Mouse (Mus musculus) stomach, embryonic 16.5 days (tissue): Measurements from ENCODE around the gene Tec. TPM values are rescaled to one million over a fixed set of nuclear protein-coding genes. Genes with fewer than 3 reads are reported as not detected.
A peak's percentile ranks its signal among the peaks of the same experiment; 100 is the strongest.

Source experiments
- ATAC-seq: fragments of 200-750 bp; cut with Nextera tagmentation; 2 replicates; pipeline ENCODE4 v1.8.0; 2017; ENCODE audit warnings: moderate number of reproducible peaks, moderate TSS enrichment; ENCODE audit not compliant: insufficient read depth, low FRiP score
- H3K27ac ChIP-seq: fragments of 300-500 bp; sonication (generic); 2 replicates; pipeline ENCODE4 v1.5.1; 2014; ENCODE audit warnings: low read length
- H3K27me3 ChIP-seq: fragments of 300-500 bp; sonication (generic); 2 replicates; pipeline ENCODE4 v1.6.1; 2014; ENCODE audit warnings: low read length, control low read depth, mixed read lengths; ENCODE audit not compliant: control insufficient read depth, insufficient read depth
- H3K36me3 ChIP-seq: fragments of 300-500 bp; sonication (generic); 2 replicates; pipeline ENCODE4 v1.6.1; 2014; ENCODE audit warnings: low read length; ENCODE audit not compliant: control insufficient read depth, insufficient read depth
- H3K4me1 ChIP-seq: fragments of 300-500 bp; sonication (generic); 2 replicates; pipeline ENCODE4 v1.6.1; 2014; ENCODE audit warnings: low read length, control low read depth, mixed read lengths; ENCODE audit not compliant: control insufficient read depth, insufficient read depth
- H3K4me2 ChIP-seq: fragments of 300-500 bp; sonication (generic); 2 replicates; pipeline ENCODE4 v1.6.1; 2014; ENCODE audit warnings: low read depth, low read length, mixed read lengths
- H3K4me3 ChIP-seq: fragments of 300-500 bp; sonication (generic); replicated peaks from 2 replicates; pipeline ENCODE4 v1.5.1; 2014; ENCODE audit warnings: mild to moderate bottlenecking, low read length
- H3K9ac ChIP-seq: fragments of 300-500 bp; sonication (generic); 2 replicates; pipeline ENCODE4 v1.6.1; 2014; ENCODE audit warnings: low read length
- H3K9me3 ChIP-seq: fragments of 300-500 bp; sonication (generic); replicated peaks from 2 replicates; pipeline ENCODE4 v1.6.1; 2016; ENCODE audit warnings: low read length, control low read depth; ENCODE audit not compliant: control insufficient read depth
- WGBS: fragments of 180-500 bp; shearing (Covaris S2); extraction: QIAGEN DNeasy Blood & Tissue Kit; methylation state at CpG from one replicate; pipeline ENCODE4 v1.1.7; 2014; 5-methylcytosine and 5-hydroxymethylcytosine counted together
- polyA plus RNA-seq: library from polyadenylated mRNA; unstranded; fragments of >200 nt; fragmentation: Nextera tagmentation; extraction: Ambion mirVana; gene quantifications from 2 replicates; pipeline ENCODE4 v1.2.1, GENCODE M21; 2015

Tec gene
- polyA plus RNA-seq, 1 experiment from 2014 or later: 12.5 TPM

DNA sequence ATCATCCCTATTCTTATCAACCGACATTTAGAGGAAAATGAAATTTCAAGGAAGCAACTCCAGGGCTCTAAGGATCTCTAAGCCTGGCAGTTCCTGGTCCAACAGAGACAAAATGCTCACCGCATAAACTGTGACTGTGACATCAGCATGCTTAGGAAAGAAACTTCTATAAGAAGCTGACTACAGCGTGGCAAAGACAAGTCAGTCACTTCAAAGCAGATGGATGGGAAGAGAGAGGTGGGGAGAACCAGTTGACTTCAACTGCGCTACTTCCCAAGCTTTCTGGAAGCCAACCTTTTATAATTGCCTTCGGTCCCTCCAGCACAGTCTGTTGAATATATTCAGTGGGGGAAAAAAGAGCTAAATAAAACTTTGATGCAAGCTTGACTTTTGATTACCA lies 54.2 kb downstream of the Tec start:
- Histone ChIP-seq H3K27ac (no peak overlapping the region), H3K9ac (no peak overlapping the region), H3K4me1 (peaks cover 6% of the 10 kb centered on the region), H3K36me3 (no peaks in the 10 kb centered on the region), H3K4me3 (no peak overlapping the region), H3K9me3 (no peaks in the 10 kb centered on the region), H3K27me3 (no peaks in the 10 kb centered on the region), H3K4me2 (no peak overlapping the region)
- no peak for ATAC-seq
- 79% methylated on average over 5 of the region's 5 CpGs for WGBS

DNA sequence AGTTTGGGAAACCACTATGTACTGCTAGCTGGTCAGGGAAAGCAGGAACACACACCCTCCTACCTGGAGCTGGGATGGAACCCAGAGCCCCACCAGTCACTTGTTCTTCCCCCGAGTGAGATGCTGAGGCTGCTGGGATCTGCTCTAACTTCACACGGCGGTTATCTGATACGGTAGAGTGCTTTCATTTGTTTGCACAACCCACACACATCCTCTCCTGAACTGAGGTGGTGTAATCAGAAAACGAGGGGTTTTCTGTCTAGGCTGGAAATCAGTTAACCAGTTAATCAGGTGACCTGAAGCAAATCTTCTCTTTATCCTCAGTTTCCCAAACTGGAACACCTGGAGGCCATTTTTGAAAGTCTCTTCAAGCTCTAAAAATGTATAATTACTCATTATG lies 55.4 kb downstream of the Tec start:
- Histone ChIP-seq H3K4me2 (no peak overlapping the region), H3K4me1 (peaks cover 11% of the 10 kb centered on the region), H3K9ac (no peak overlapping the region), H3K4me3 (no peak overlapping the region), H3K9me3 (no peaks in the 10 kb centered on the region), H3K27me3 (no peaks in the 10 kb centered on the region), H3K27ac (no peak overlapping the region), H3K36me3 (no peaks in the 10 kb centered on the region)
- WGBS: 17% methylated on average over 5 of the region's 5 CpGs
- ATAC-seq: no peak

DNA sequence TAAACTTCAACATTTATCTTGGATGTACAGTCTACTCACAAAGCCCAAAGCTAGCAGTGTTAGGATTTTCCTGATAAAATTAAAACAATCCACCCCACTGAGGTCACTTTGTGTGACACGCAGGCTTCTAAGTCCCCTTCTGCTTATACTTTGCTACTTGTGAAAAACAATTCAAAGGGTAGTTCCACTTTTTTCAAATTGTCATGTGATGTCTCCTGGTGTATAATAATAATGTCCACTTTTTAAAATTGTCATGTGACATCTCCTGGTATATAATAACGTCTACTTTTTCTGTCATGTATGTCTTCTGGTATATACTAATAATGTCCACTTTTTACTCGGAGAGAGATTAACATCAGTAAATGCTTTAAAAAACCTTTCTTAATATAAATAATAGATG lies 56.0 kb downstream of the Tec start:
- H3K27me3 ChIP-seq: no peaks in the 10 kb centered on the region
- 60% methylated on average over 3 of the region's 3 CpGs for WGBS
- no peaks in the 10 kb centered on the region for H3K9me3 ChIP-seq
- no peak for ATAC-seq
- H3K36me3 ChIP-seq: no peaks in the 10 kb centered on the region
- H3K9ac ChIP-seq: no peak overlapping the region
- no peak overlapping the region for H3K4me2 ChIP-seq
- no peak overlapping the region for H3K4me3 ChIP-seq
- H3K27ac ChIP-seq: no peak overlapping the region
- H3K4me1 ChIP-seq: peaks cover 7% of the 10 kb centered on the region

DNA sequence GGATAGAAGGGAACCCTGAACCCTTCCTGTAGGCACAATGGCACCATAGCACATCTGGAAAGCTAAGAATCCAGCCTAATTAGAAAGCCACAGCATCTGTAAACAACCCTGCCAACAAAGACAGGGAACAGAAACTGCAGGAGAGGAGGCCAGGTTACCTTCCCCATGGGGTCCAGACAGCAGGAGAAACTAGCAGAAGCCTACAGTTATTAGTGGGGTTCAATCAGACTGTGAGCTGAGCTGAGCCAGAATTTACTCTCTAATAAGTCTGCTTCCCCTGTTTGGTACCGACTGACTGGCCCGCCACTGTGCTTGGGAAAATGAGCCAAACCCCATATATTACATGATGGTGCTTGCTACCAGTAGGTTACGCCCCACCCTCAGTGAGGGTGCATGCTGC lies 56.9 kb downstream of the Tec start:
- no peak for ATAC-seq
- H3K4me2 ChIP-seq: no peak overlapping the region
- WGBS: 69% methylated on average over 3 of the region's 3 CpGs
- no peak overlapping the region for H3K4me3 ChIP-seq
- H3K9ac ChIP-seq: no peak overlapping the region
- no peaks in the 10 kb centered on the region for H3K36me3 ChIP-seq
- H3K9me3 ChIP-seq: no peaks in the 10 kb centered on the region
- H3K27me3 ChIP-seq: no peaks in the 10 kb centered on the region
- no peak overlapping the region for H3K27ac ChIP-seq
- peaks cover 7% of the 10 kb centered on the region for H3K4me1 ChIP-seq

DNA sequence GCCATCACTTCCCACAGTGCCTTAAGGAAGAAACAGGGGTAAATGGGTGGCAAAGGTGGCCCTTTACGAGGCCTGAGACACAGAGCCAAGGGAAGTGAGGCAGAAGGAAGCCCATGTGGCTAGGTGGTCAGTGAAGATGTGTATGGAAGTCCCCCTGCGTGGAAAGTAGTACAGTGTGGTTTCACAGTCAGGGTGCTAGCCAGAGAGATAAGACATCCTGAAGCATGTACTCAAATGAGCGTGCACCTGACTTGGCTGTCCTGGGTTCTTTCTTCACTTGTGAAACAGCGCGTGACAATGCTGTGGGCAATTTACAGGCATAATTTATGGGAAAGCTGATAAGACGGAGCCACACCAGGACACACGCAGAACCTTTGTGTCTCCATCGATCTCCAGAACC lies 57.3 kb downstream of the Tec start:
- Histone ChIP-seq H3K9ac (no peak overlapping the region), H3K4me1 (peaks cover 7% of the 10 kb centered on the region), H3K4me2 (no peak overlapping the region), H3K36me3 (no peaks in the 10 kb centered on the region), H3K27ac (no peak overlapping the region), H3K27me3 (no peaks in the 10 kb centered on the region), H3K9me3 (no peaks in the 10 kb centered on the region), H3K4me3 (no peak overlapping the region)
- ATAC-seq: no peak
- 58% methylated on average over 8 of the region's 8 CpGs for WGBS

DNA sequence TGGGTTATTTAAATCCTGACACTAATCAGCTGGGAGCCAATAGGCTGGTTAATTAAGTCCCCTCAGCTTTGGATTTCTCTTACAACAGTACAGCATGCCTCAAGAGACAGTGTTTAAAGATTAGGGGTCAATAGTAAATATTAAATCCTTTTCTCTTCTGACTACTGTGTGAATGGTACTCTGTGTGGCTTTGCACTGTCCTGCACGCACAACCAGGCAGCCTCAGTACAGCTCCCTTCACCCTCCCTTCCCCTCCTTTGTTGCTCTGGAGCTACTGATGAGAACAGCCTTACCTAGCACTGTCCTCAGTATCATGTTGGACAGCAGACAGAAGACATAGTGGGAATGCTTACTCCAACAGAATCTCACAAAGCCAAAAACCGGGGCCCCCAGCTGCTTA lies 58.8 kb downstream of the Tec start:
- Histone ChIP-seq H3K36me3 (no peaks in the 10 kb centered on the region), H3K27ac (no peak overlapping the region), H3K27me3 (no peaks in the 10 kb centered on the region), H3K9me3 (no peaks in the 10 kb centered on the region), H3K9ac (no peak overlapping the region), H3K4me2 (no peak overlapping the region), H3K4me1 (peaks cover 7% of the 10 kb centered on the region), H3K4me3 (no peak overlapping the region)
- ATAC-seq: no peak
- WGBS: 74% methylated on average over 2 of the region's 2 CpGs

DNA sequence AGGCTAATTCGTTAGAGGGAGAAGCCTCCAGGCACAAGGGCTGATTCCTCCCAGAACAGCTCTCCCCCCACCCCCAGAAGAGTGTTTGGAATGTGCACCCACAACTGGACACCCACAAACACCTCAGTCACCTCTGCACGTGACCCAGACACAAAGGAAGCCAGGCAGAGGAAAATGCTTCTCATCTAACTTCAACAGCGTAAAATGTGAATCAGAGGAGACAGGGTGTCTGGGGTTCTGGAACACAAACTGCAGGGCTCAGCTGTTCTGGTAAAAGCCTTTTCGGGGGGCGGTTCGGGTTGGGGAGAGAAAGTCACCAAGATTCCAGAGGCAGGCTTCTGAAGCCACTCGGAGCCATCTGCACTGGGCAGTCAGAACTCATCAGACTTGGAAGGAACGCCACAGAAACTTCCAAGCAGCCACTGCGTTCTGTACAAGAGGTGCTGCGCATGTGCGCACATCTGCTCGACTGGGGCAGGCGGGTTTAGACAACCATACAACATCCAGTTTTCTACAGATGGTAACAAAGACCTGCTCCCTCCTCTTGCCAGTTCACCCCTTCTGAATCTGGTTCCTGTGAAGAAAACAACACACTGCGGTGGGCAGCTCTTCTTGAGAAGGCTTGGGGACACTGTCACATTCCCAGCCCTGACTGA lies 59.7 kb downstream of the Tec start:
- no peaks in the 10 kb centered on the region for H3K36me3 ChIP-seq
- peak overlapping the region; percentile 35 for H3K9ac ChIP-seq
- ATAC-seq: no peak
- 0 out of 2 replicates have a peak overlapping the region, but pooled peaks have one; percentile 6 for H3K27ac ChIP-seq
- H3K4me2 ChIP-seq: no peak overlapping the region
- whole genome bisulfite sequencing: 57% methylated on average over 14 of the region's 14 CpGs
- no peaks in the 10 kb centered on the region for H3K9me3 ChIP-seq
- H3K4me3 ChIP-seq: no peak overlapping the region
- H3K4me1 ChIP-seq: peaks cover 7% of the 10 kb centered on the region
- no peaks in the 10 kb centered on the region for H3K27me3 ChIP-seq

DNA sequence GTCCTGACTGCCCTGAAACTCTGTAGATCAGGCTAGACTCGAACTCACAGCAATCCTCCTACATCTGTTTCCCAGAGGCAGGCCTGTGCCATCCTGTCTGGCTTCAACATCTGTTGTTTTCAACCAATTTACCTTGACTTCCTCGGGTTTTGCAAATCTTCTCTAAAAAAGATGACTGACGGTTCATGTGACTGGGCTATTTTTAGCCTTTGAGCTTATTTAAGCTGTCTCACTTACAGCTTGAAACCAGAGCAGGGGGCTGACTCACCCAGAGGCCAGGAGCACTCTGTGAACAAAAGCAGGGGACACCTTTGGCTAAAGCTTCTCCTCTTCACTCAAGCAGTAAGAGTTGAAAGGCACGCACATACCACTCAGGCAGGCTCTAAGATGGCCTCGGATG lies 65.4 kb downstream of the Tec start:
- H3K9ac ChIP-seq: no peak overlapping the region
- ATAC-seq: no peak
- 55% methylated on average over 5 of the region's 5 CpGs for WGBS
- no peaks in the 10 kb centered on the region for H3K4me1 ChIP-seq
- H3K27me3 ChIP-seq: no peaks in the 10 kb centered on the region
- no peak overlapping the region for H3K4me3 ChIP-seq
- H3K9me3 ChIP-seq: no peaks in the 10 kb centered on the region
- H3K27ac ChIP-seq: no peak overlapping the region
- H3K4me2 ChIP-seq: no peak overlapping the region
- H3K36me3 ChIP-seq: no peaks in the 10 kb centered on the region

DNA sequence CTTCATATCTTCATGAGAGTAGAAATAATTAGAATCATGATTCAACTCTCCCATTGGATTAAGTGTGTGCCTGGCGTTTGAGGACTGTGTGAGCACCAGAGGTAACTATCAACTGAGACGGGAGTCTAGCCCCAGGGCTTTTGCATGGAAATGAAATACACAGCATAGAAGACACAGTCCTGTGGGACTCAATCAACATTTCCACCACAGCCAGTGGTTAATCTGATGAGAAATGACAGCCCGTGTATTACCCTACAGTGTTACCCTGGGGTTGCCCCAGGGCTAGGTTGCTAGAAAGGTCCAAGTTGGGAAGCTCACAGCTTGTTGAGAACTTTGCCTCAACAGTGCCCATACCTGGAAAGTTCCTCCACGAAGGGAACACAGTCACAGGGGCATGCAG lies 69.7 kb downstream of the Tec start:
- no peaks in the 10 kb centered on the region for H3K27me3 ChIP-seq
- H3K9me3 ChIP-seq: no peaks in the 10 kb centered on the region
- no peak overlapping the region for H3K9ac ChIP-seq
- 77% methylated on average over 4 of the region's 4 CpGs for WGBS
- no peak overlapping the region for H3K4me2 ChIP-seq
- no peaks in the 10 kb centered on the region for H3K36me3 ChIP-seq
- no peak overlapping the region for H3K27ac ChIP-seq
- H3K4me3 ChIP-seq: no peak overlapping the region
- no peaks in the 10 kb centered on the region for H3K4me1 ChIP-seq
- ATAC-seq: no peak
